Mouse (Mus musculus): ENCODE data around the gene Fam69a.
"Not testable (repeated sequence)": the region's sequence is repeated elsewhere in the genome, so short reads cannot be mapped to it uniquely, and the experiment has no call there.

Fam69a gene

DNA sequence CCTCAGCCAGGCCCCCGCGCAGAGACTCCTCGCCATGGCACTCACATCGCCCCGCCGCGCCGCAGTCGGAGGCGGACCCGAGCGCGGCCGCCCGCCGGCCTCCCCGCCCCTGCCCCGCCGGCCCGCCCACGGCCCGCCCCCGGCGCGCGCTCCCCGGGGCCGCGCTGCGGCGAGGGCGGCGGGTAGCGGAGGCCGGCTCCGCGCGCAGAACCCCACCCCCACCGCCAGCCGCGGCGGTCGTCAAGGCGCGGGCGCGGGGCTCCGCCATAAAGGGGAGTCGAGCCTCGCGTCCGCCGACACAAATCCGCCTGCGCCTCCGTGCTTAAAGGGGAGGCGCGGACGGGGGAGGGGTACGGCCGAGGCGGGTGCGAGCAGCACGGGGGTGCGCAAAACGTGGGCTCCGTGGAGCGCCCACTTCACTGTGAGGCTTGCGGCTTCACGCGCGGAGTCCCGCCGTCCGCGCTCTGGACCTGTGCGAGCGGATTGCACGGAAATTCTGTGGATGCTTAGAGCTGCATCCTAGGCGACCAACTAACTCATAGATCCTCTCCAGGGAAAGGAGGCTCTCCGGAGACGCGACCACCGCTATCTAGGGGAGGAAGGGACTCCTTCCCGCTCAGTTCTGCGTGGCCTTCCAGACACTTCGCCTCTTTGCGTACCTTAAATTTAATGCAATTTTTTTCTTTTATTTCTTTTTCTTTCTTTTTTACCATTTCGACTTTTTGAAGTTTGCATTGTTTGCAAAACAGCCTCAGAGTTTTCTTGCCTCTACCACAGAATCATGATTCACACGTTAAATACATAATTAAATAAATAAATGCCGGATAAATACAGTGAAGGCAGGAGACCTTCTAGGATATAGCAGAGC lies at the start of gene Fam69a:
Gene Fam69a (minus strand): TSS at position 119 of the 868 bp plus-strand sequence.
- peak; percentile 80 for DNase-seq (ENCODE audit: low read depth, low spot score)

DNA sequence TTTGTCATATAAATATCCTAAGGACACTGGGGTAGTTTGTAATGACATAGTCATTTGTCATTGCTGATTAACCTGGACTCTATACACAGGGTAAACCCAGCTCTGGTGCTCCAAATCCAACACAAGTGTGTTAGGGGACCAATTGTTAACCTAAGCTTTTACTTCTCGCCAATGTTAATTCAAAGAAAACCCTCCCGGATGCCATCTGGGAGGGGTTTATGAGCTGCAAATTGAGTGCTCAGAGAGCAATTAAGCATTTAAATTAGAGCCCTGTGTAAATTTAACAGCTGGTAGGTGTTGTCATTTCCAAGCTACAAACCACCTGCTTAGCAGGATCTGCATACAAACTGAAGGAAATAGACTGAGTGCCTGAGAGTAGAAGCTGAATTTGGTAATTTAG lies 48.6 kb upstream of the Fam69a start:
- DNase-seq (ENCODE audit: low read depth, low spot score), result no peak

DNA sequence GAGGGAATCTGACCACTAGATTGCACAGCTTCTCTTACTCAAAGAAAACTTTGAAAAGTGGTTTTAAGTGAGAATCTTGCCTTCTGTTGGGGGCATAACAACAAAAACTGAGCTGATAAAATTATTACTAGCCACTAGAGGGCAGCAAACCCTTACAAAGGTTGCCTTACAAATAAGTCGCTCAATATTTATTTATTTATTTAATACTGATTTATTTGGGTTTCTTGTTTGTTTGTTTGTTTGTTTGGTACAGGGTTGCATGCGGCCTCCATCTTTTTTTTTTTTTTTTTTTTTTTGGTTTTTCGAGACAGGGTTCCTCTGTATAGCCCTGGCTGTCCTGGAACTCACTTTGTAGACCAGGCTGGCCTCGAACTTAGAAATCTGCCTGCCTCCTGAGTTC lies 47.3 kb upstream of the Fam69a start:
- peak; percentile 32 for DNase-seq (ENCODE audit: low read depth, low spot score)

DNA sequence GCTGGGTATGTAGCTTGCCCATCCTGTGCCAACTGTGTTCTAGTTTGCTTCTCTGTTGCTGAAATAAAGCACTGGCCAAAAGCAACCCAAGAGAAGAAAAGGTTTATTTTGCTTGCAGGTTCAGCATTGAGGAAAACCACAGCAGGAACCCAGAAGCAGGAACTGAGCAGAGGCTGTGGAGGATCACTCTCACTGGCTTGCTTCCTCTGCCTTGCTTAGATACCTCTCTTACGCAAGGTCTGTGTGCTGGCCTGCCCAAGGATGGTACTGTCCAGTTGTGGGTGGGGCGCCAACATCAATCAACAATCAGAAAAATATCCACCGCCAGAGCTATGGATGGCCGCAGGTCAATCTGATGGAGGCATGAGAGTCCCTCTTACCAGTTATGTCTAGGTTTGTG lies 44.4 kb upstream of the Fam69a start:
- no peak for DNase-seq (ENCODE audit: low read depth, low spot score)

DNA sequence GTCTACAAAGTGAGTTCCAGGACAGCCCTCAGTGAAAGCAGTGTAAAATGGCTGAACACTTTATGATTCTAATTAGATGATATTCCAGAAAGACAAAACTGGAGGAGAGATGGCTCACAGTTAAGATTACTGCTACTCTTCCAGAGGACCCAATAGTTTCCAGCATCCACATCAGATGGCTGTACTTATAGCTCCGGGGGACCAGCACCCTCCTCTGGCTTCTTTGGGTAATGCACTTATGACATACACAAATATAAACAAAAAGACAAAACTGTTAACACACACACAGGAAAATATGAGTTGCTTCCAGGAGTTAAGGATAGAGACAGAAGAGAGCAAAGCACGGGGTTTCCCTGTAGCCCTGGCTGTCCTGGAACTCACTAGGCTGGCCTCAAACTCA lies 43.1 kb upstream of the Fam69a start:
- DNase-seq (ENCODE audit: low read depth, low spot score), result peak; percentile 8

DNA sequence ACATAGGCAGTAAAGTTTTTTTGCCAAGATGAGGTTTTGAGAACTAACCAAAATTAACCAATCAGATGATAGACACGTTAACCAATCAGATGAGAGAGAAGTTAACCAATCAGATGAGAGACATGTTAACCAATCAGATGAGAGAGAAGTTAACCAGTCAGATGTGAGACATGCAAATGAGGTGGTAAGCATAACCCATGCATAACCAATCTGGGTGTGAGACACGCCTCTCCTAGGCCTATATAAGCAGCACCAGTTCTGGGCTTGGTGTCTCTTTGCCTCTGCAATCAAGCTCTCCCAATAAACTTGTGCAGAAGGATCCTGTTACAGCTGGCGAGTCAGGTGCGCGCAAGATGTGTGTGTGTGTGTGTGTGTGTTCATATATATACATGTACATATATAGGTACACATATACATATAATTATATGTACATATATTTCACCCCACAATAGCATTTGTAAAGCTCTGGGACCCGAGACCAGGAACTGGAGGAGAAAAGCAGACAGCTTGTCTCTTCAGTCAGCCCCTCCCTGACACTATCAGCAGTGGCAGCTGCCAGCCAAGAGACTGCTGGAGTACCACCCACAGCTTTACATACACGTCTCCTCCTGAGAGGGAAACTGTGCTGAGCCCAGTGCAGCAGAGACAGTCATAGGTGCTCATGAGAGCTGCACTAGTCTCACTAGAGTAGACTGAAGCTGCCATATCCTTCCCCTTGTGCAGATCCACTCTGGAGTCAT lies 42.1 kb upstream of the Fam69a start:
- DNase-seq (ENCODE audit: low read depth, low spot score), result not testable (repeated sequence)

DNA sequence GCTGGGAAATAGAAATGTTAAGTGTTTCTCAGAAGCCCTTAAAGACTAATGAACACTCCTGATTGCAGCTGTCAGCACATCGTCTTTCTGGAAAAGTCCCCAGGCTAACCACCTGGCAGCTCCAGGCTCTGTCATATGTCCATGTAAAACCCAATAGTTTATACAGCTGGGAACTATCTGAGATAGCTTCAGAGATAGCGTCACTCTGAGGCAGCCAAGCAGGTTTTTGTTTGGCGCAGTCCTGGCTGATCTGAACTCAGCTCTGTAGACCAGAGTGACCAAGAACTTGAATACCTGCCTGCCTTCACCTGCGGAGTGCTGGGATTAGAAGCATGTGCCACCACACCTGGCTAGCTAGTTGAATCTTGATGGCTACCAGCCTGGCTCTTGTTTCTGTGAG lies 41.3 kb upstream of the Fam69a start:
- DNase-seq (ENCODE audit: low read depth, low spot score), result no peak

DNA sequence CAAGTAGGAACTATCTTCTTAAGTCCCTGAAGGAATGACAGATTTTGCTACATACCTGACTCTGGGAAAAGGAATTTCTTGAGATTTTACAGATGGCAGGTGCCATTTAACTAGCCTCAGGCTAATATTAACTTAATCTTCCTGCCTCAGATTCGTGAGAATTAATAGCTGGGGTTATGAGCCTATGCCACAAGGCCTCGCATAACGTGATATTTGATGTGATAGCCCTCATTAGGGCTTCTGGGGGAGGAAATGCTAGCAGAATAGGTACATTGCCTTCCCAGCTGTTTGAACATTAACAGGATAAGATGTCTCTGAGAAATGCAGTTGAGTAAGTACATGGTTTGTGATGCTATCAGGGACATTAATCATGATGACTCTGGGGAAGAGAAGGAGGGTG lies 34.5 kb upstream of the Fam69a start:
- no peak for DNase-seq (ENCODE audit: low read depth, low spot score)

DNA sequence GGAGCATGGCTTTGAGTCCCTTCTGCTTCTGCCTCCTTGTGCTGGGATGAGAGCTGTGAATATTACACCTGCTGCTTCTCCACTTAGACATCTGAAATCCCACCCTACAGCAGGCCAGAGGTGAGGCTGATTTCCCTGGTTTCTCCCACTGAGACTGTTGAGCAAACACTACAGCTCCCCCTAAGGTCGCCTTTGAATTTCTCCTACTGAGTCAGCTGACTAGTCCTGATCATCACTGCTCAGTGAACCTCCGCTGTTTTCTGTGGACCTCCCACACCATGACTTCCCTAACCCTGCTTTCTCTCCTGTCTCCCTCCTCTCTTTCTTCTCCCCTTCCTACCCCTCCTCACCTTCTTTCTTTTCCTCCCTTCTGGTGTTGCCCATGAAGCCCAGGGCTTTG lies 32.5 kb upstream of the Fam69a start:
- DNase-seq (ENCODE audit: low read depth, low spot score), result no peak

DNA sequence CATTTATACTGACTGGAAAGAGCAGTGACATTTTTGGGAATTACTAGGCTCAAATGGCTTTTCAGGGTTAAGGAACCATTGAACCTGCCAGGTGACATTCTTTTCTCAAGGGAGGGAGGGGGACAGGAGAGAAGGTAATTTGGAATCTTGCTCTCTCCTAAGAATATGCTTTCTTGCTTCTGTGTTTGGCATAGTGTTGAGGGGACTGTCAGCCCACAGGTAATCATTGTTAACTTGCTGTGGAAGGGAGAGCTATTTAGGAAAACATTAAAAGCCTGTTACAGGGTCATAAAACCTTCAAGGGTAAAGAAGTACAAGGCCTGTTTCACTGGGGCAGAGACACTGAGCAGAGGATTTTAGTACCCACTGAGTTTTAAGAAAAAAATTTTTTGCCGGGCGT lies 30.3 kb upstream of the Fam69a start:
- DNase-seq (ENCODE audit: low read depth, low spot score), result no peak

DNA sequence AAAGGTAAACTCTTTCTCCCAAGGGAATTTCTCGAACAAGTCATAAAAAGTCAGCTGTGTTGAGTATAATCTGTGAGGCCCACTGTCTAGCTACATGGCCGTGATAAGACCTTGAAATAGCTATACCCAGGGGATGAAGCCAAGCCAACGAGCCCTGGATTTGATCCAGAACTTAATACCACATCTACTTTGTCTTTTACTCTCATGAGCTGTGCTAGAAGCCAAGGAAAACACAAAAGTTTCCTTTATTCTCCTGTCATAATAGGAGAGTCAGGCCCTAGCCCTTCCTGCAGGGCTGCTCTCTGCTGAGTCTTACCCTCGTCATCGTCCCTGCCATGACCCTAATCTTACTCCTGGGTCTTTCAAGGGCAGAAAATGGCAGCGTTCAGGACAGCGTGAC lies 28.5 kb upstream of the Fam69a start:
- no peak for DNase-seq (ENCODE audit: low read depth, low spot score)

DNA sequence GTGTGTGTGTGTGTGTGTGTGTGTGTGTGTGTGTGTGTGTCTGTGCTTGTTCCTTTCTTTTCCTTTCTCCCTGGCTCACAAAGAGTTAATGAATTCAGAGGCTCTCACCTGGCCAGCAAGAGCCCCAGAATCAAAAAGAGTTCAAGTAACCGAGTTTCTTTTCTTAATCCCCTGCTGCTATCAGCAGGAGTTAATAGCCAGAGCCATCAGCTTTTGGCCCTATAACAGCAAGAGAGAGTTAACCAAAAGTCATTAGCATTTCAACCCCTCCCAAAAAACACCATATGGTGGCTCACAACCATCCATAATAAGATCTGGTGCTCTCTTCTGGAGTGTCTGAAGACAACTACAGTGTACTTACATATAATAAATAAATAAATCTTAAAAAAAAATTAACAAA lies 27.3 kb upstream of the Fam69a start:
- no peak for DNase-seq (ENCODE audit: low read depth, low spot score)

DNA sequence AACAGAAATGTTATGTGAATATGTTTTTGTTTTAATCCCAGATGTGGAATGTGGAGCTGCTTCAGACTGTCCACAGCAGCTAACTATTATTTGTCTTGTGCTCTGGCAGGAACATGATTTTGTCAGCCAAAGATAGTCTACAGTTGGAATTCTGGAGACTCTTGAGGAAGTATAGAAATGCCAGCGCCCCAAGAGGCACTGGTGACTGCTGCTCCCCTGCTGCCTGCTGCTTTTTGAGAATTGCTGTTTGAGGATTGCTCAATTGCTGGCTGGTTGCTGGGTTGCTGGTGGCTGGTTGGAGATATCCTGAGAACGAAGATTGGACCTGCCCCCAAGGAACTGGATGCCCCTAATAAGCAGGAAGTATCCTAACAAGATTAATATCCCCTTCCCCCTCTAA lies 22.8 kb upstream of the Fam69a start:
- no peak for DNase-seq (ENCODE audit: low read depth, low spot score)

DNA sequence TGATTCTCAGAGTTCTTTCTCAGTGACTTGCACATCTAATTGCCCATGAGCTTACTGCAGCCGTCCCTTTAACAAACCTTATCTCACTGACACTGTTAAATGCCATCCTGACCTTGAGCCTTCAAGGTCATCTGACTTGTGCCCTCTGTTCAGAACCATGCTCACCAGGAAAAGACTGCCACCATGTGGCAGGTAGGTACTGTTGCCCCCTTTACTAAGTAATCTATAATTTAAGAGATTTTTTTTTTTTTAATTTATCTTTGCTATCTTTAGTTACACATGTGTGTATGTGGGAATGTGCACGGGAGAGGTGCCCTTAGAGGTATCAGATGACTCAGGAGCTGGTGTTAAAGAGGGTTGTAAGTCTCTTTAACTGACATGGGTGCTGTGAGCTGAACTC lies 18.2 kb upstream of the Fam69a start:
- no peak for DNase-seq (ENCODE audit: low read depth, low spot score)

DNA sequence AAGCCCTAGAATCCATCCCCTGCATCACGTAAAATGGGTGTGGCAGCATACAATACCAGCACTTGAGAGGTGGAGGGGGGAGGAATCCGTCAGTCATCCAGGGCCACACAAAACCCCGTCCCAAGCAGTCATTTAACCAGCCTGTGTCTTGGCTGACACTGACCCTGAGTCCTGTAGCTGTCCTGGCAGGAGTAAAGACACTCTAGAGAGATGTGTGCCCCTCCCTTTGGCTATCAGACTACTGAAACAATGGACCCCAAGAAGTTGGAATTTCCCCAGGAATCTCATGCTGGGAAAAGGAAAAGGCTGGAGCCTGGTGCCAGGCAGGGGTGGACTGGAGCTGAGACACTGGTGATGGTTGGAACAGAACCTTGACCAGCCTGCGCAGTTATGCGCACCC lies 15.8 kb upstream of the Fam69a start:
- DNase-seq (ENCODE audit: low read depth, low spot score), result no peak

DNA sequence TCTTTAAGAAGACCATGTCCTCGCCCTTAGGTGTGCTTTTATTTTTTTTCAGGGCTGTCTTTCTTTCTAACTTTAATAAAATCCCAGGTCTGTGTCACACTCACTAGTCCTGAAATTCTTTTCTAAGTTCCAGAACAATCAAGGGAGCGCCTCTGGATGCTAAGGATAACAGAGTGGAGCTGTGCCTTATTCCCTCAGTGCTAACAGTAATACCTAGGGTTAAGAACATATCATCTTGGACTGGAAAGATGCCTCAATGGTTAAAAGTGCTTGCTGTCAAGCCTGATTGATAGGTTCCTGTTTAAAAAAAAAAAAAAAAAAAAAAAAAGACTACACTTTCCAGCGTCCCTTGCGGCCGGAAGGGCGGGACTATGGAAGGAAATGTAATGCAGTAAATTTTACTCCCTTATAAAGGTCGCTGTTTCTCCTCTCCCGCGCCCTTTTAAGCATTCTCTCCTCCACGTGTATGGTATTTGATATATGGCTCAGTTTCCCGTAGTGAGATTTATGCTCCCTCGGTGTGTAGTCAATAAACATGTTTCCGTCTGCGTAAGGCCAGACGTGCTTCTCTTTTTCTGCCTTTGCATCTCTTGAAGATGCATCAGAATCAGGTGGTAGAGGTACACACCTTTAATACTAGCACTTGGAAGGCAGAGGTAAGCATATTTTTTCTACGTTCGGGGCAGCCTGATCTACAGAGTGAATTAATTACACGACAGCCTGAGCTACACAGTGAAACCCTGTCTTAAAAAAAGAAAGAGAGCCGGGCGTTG lies 14.1 kb upstream of the Fam69a start:
- DNase-seq (ENCODE audit: low read depth, low spot score), result peak; percentile 51

DNA sequence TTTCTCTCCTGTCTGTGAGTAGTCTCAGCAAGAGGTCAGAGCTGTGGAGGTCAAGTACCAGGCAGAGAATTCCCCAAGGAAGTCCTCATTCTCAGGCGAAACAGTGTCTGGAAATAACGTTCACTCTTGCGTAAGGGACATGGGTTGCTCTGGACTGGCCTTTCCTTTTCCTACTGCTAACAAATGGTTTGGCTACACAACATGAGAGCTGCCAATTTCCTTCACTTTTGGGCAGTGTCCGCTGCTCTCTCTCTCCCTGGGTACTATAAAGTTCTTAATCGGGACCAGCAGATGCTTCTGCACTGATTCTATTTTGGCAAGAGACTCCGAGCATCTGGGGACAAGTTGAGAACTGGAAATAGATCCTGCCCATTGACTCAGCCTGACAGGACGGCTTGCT lies 10.8 kb upstream of the Fam69a start:
- DNase-seq (ENCODE audit: low read depth, low spot score), result no peak

DNA sequence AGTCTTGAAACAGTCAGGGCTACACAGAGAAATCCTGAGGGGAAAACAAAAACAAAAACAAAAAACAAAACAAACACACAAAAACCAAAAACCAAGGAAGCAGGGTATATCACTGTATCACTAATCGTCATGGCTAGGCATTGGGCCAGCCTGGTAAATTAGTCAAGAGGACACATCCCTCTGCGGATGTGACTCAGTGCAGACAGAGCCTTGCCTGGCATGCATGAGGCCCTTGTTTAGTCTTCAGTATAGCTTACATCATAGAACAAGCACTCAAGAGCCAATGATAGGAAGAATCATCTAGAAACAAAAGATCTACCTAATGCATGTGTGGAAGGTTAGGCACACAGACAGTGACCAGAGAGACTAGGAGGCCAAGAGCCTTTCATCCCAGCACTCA lies 9.1 kb upstream of the Fam69a start:
- no peak for DNase-seq (ENCODE audit: low read depth, low spot score)

DNA sequence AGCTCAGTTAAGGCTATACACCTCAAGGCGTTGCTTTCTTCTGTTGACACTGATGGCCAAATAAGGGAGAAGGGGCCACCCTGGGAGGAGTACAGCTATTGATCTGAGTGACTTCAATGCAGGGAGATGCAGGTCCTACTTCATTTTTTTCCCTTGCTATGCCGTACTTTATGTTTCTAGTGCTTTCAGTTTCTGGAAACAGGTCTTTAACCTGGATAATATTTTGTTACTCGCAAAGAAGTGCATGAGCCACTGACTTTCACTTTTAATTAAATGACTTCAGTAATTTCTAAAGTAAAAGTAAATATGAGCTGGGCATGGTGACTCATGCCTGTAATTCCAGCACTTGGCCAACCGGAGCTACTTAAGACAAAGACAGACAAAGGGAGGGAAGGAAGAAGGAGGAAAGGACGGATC lies 958 bp upstream of the Fam69a start:
- no peak for DNase-seq (ENCODE audit: low read depth, low spot score)

DNA sequence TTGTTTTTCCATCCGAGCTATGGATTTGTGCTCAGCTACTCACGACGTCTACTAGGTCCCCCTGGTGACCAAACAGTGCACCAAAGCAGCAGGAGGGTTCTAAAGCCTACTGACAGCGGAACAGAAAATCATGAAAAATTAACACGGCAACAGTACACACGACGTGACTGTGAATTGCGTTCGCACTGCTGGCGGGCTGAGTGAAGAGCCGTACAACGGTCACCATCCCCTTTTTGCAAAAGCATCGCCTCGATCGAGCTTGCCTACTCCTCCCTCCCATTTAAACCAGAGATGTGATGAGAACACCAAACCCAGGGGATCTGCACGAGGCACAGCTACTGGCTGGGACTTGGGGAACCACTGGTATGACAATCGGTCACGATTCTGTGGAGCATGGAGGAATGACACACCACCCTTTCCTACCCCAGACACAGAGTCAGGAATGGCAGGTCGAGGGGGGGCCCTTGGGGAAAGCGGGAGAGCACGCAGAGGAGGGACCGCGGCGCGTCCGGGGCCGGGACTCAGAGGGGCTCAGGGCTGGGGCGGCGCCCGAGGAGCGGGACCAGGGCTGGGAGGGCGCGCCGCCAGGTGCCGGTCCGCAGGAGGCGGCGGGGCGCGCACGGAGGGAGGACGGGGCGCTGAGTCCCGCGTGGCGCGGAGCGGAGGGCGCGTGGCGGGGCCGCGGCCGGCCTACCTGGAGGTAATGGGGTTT lies 474 bp downstream of the Fam69a start:
- peak; percentile 49 for DNase-seq (ENCODE audit: low read depth, low spot score)

DNA sequence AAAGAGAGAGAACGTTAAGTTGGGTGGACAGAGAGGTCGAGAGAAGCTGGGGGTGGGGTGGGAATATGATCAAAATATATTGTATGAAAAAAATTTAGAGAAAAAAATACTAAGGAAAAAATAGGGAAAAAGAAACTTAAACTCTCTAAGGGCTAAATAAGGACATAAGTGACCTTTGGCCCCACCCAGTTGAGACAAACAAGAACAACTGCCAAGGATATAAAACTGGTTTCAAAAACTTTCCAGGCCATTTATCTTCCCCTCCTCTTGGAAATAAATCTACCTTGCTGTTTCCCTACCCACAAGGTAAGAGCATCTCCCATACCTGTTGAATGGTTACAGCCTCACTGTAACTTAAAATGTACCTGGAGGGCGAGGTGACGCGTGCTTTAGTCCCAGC lies 2.9 kb downstream of the Fam69a start:
- DNase-seq (ENCODE audit: low read depth, low spot score), result no peak

DNA sequence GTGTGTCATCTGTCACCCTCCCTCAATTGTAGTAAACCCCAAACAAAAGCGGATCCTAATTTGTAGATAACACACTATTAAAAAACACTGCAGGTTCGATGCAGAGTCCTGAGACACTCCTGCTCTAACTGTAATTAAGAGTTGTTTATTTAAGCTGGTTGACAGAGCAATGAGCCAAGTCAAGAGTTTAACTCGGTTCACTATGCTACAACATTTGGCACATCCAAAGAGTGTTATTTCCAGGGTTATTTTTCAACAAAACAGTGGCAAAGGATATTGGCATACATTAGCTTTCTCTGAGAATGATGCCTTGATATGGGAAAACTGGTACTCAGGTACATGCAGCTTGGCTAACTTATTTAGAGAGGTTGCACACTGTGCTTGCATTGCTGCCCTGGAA lies 4.9 kb downstream of the Fam69a start:
- DNase-seq (ENCODE audit: low read depth, low spot score), result no peak
